Mouse (Mus musculus) limb, embryonic 14.5 days (tissue): ENCODE results near the gene Fgfr2. TPM values are rescaled to one million over a fixed set of nuclear protein-coding genes. Genes with fewer than 3 reads are reported as not detected.

Source experiments
- ATAC-seq: fragments of 200-750 bp; cut with Nextera tagmentation; 2 replicates; pipeline ENCODE4 v1.8.0; 2017; ENCODE audit warnings: low read depth, moderate number of reproducible peaks, moderate TSS enrichment; ENCODE audit not compliant: low FRiP score
- DNase-seq: peaks from one replicate; pipeline ENCODE4 v3.0.0-alpha.2; 2015; ENCODE audit warnings: low spot score
- H3K27ac ChIP-seq: fragments of 300-500 bp; sonication (generic); replicated peaks from 2 replicates; pipeline ENCODE4 v1.5.1; 2014; ENCODE audit warnings: low read depth, mild to moderate bottlenecking, low read length, moderate library complexity, mixed read lengths
- H3K27me3 ChIP-seq: fragments of 300-500 bp; sonication (generic); 2 replicates; pipeline ENCODE4 v1.6.1; 2014; ENCODE audit warnings: low read length, mixed read lengths; ENCODE audit not compliant: control insufficient read depth, insufficient read depth
- H3K36me3 ChIP-seq: fragments of 300-500 bp; sonication (generic); 2 replicates; pipeline ENCODE4 v1.6.1; 2014; ENCODE audit warnings: mild to moderate bottlenecking, low read length, moderate library complexity, mixed read lengths; ENCODE audit not compliant: control insufficient read depth, insufficient read depth
- H3K4me1 ChIP-seq: fragments of 300-500 bp; sonication (generic); 2 replicates; pipeline ENCODE4 v1.6.1; 2014; ENCODE audit warnings: antibody characterized with exemption, low read length, mixed read lengths; ENCODE audit not compliant: control insufficient read depth, insufficient read depth
- H3K4me2 ChIP-seq: fragments of 300-500 bp; sonication (generic); replicated peaks from 2 replicates; pipeline ENCODE4 v1.6.1; 2014; ENCODE audit warnings: low read depth, mild to moderate bottlenecking, low read length, moderate library complexity; ENCODE audit not compliant: severe bottlenecking
- H3K4me3 ChIP-seq: fragments of 300-500 bp; sonication (generic); replicated peaks from 2 replicates; pipeline ENCODE4 v1.5.1; 2014; ENCODE audit warnings: low read length
- H3K9ac ChIP-seq: fragments of 300-500 bp; sonication (generic); 2 replicates; pipeline ENCODE4 v1.6.1; 2014; ENCODE audit warnings: mild to moderate bottlenecking, low read depth, low read length, moderate library complexity; ENCODE audit not compliant: severe bottlenecking
- H3K9me3 ChIP-seq: fragments of 300-500 bp; sonication (generic); 2 replicates; pipeline ENCODE4 v1.6.1; 2016; ENCODE audit warnings: low read length; ENCODE audit not compliant: control insufficient read depth
- POLR2A ChIP-seq: fragments of 200-500 bp; IDR thresholded peaks from 2 replicates; pipeline ENCODE4 v1.8.0; 2012; ENCODE audit warnings: inconsistent platforms, mild to moderate bottlenecking, moderate library complexity, borderline replicate concordance; ENCODE audit not compliant: insufficient read depth, insufficient read length; ENCODE audit errors: extremely low read depth
- WGBS: fragments of 180-500 bp; shearing (Covaris S2); extraction: QIAGEN DNeasy Blood & Tissue Kit; methylation state at CpG from one replicate; pipeline ENCODE4 v1.1.7; 2014; 5-methylcytosine and 5-hydroxymethylcytosine counted together
- polyA plus RNA-seq, 2 experiments: library from polyadenylated mRNA; depleted of rRNA in 1 of 2; stranded (reverse) in 1 of 2; unstranded in 1 of 2; fragments of >200 nt; fragmentation: Nextera tagmentation in 1 of 2; extraction: Ambion mirVana in 1 of 2; gene quantifications; 2 replicates each; pipeline versions ENCODE4 v1.2.1 to v1.2.3; 2012 to 2014

Gene Fgfr2
- polyA plus RNA-seq, 2 experiments: 131 to 133 TPM

GRCm38 (mm10) chr7:132284795-132285194 is 838.4 kb downstream of the Fgfr2 start:
- Histone ChIP-seq H3K4me2 (no peak overlapping the region), H3K9me3 (no peaks in the 10 kb centered on the region), H3K4me3 (no peak overlapping the region), H3K27me3 (no peaks in the 10 kb centered on the region), H3K36me3 (no peaks in the 10 kb centered on the region), H3K9ac (no peak overlapping the region), H3K27ac (no peak overlapping the region), H3K4me1 (peaks cover 20% of the 10 kb centered on the region)
- ATAC-seq (no peak), DNase-seq (no peak)
- 14% methylated on average over 1 of the region's 1 CpGs for WGBS
- no peak for TF ChIP-seq POLR2A

- no peak for ATAC-seq
- no peak for TF ChIP-seq POLR2A
- H3K27ac ChIP-seq: no peak overlapping the region
These were observed 839.0 kb downstream of the Fgfr2 start for GRCm38 (mm10) chr7:132284048-132284737.

GRCm38 (mm10) chr7:132282576-132282975 is 840.6 kb downstream of the Fgfr2 start:
- TF ChIP-seq POLR2A: no peak
- Histone ChIP-seq H3K9me3 (no peaks in the 10 kb centered on the region), H3K4me2 (no peak overlapping the region), H3K9ac (no peak overlapping the region), H3K4me1 (peaks cover 9% of the 10 kb centered on the region), H3K4me3 (no peak overlapping the region), H3K36me3 (no peaks in the 10 kb centered on the region), H3K27ac (no peak overlapping the region), H3K27me3 (no peaks in the 10 kb centered on the region)
- no peak for DNase-seq
- ATAC-seq: no peak
- 88% methylated on average over 2 of the region's 2 CpGs for WGBS

More at GRCm38 (mm10) chr7:132284048-132284737, 839.0 kb downstream of the Fgfr2 start:
- Histone ChIP-seq H3K4me1 (peaks cover 20% of the 10 kb centered on the region), H3K9me3 (no peaks in the 10 kb centered on the region), H3K4me3 (no peak overlapping the region), H3K36me3 (no peaks in the 10 kb centered on the region), H3K27me3 (no peaks in the 10 kb centered on the region), H3K9ac (no peak overlapping the region), H3K4me2 (no peak overlapping the region)
- no peak for DNase-seq
- 77% methylated on average over 7 of the region's 7 CpGs for WGBS

- 80% methylated on average over 3 of the region's 3 CpGs for WGBS
- no peak overlapping the region for H3K4me2 ChIP-seq
- no peak for TF ChIP-seq POLR2A
These were observed 841.0 kb downstream of the Fgfr2 start for GRCm38 (mm10) chr7:132282161-132282560.

GRCm38 (mm10) chr7:132281753-132282152 is 841.4 kb downstream of the Fgfr2 start:
- no peak overlapping the region for H3K27ac ChIP-seq
- H3K4me2 ChIP-seq: no peak overlapping the region
- DNase-seq (no peak), ATAC-seq (peak; percentile 65; the same call in 1 of the 2 replicates)
- no peak for TF ChIP-seq POLR2A
- no peaks in the 10 kb centered on the region for H3K27me3 ChIP-seq
- no peaks in the 10 kb centered on the region for H3K9me3 ChIP-seq
- H3K4me1 ChIP-seq: peaks cover 3% of the 10 kb centered on the region; the same call in 1 of the 2 replicates
- no peaks in the 10 kb centered on the region for H3K36me3 ChIP-seq
- no peak overlapping the region for H3K4me3 ChIP-seq
- 81% methylated on average over 4 of the region's 4 CpGs for WGBS
- H3K9ac ChIP-seq: no peak overlapping the region

More at GRCm38 (mm10) chr7:132282161-132282560, 841.0 kb downstream of the Fgfr2 start:
- Histone ChIP-seq H3K36me3 (no peaks in the 10 kb centered on the region), H3K4me1 (peaks cover 6% of the 10 kb centered on the region), H3K9ac (no peak overlapping the region), H3K9me3 (no peaks in the 10 kb centered on the region), H3K27me3 (no peaks in the 10 kb centered on the region), H3K4me3 (no peak overlapping the region), H3K27ac (no peak overlapping the region)
- no peak for ATAC-seq
- no peak for DNase-seq
